Mouse (Mus musculus) MEL-GATA-1-ER (cell line): ENCODE data around the gene Sytl3.
"Not testable (repeated sequence)": the region's sequence is repeated elsewhere in the genome, so short reads cannot be mapped to it uniquely, and the experiment has no call there.

Experiments
- DNase-seq: peaks from one replicate; pipeline ENCODE4 v3.0.0-alpha.2; 2012; ENCODE audit warnings: low read depth; ENCODE audit errors: extremely low read depth

Sytl3 gene

DNA sequence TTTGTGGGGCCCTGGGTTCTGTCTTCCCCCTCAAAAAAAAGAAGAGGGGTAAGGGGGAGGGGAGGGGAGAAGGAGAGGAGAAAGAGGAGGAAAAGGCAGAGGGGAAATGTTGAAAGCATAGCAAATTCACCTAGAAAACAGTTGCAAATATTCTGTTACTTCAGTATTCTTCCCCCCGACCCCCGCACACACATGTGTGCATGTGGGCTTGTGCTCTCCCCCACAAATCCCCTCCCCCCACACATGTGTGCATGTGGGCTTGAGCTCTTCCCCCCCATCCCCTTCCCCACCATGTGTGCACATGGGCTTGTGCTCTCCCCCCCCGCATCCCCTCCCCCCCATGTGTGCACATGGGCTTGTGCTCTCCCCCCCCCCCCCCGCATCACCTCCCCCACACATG, 30.5 kb downstream of the Sytl3 start:
- not testable (repeated sequence) for DNase-seq

DNA sequence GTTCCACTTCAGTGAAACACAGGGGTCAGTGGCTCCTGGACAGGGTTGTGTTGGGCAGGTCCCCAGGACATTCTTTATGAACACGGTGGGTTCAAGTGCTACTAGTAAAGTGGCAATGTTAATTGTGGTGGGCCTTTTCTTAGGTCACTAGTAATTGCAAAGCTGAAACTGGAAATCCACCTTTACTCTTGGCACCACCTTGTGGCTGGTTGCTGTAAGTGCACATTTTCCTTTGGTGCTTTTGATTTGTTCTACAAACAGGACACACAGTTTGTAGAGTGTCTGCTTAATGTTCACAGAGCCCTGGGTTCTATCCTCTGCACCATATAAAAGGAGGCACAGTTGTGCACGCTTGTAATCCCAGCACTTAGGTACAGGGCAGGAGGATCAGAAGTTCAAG, 32.7 kb downstream of the Sytl3 start:
- peak; percentile 43 for DNase-seq

DNA sequence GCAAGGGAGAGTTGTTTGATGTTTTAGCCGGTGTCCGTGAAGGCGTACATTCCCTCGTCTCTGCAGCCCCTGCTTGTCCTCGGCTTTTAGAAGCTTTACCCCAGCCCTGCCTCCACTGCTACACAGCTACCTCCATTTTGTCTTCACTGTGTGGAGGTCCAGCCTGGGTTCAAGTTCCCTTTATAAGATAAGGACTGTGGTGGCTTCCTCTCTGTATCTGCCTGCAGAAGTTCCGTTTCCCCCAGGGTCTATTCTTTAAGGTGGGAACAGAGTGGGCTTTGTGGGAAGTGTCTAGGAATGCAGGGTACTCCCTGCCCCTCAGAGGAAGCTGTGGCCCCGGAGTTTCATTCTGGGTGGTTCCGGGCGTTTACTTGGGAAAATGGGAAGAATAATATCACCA, 36.8 kb downstream of the Sytl3 start:
- DNase-seq = peak; percentile 4

DNA sequence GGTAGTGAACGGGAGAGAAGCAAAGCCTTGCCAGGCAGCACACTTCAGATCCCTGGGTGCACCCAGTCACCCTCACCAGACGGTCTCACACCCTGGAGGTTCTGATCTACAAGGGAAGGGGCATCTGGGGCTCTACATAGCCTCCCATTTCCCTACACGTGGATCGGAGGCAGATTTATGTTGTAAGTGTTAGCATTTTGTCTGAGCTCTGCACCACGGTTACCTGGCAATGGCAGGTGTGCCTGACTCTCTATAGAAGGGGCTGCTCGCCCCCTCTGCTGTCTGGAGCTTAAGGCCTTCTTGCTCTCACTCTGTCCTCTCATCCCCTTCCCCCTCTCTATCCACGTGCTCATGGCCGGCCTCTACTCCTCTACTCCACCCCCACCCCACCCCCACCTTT, 37.6 kb downstream of the Sytl3 start:
- DNase-seq = not testable (repeated sequence)

DNA sequence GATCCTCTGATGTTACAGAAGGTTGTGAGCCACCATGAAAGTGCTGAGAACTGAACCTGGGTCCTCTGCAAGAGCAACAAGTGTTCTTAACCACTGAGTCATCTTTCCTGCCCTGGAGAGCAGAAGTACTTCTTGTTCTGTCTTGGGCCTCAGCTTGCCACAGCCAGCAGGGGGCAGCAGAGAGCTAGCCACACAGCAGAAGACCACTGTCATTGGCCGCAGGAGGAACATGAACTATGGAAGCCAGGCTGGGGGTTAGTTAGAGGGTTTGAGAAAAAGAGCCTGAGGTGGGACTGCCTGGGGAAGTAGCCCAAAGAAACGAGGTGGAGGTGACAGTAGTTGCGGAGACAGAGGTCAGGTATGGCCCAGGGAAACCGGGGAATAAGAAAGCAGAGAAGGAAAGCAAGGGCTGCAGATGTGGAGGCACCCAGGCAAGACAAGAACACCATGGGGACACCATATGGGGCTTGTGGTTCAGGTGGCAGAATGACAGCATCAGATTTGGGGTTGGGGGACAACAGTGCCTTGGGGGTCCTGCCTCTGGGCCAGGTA, 38.4 kb downstream of the Sytl3 start:
- peak; percentile 82 for DNase-seq

DNA sequence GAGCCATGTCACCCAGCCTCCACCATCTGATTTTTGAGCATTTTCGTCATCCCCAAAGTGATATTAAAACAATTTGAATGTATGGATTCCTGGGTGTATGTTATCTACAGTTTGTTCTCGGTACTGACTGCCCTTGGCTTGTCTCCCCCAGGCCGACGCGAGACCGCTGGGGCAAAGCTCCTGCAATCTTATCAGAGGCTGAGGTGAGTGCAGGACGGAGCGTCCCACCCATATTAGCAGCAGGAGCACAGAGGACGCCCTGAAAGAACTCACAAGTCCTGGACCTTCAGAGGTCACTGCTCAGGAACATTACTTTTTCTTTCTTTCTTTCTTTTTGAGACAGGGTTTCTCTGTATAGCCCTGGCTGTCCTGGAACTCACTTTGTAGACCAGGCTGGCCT, 40.6 kb downstream of the Sytl3 start:
- not testable (repeated sequence) for DNase-seq

DNA sequence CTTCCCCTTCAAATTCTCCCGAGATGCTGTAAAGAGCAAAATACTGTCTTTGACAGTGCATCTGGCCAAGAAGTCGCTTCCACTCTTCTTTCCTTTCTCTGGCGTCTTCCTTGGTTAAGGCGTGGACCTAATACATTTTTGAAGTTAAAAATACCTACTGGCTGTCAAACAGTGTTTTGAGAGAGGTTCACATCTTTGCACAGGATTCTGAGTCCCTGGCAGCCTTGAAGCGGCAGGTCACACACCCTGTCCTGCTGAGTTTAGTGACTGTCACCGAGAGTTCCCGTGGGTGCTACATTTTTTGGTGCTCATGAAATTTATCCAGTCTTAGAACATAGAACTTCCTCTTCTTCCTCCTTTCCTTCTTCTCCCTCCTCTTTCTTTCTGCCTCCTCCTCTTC, 41.2 kb downstream of the Sytl3 start:
- not testable (repeated sequence) for DNase-seq

DNA sequence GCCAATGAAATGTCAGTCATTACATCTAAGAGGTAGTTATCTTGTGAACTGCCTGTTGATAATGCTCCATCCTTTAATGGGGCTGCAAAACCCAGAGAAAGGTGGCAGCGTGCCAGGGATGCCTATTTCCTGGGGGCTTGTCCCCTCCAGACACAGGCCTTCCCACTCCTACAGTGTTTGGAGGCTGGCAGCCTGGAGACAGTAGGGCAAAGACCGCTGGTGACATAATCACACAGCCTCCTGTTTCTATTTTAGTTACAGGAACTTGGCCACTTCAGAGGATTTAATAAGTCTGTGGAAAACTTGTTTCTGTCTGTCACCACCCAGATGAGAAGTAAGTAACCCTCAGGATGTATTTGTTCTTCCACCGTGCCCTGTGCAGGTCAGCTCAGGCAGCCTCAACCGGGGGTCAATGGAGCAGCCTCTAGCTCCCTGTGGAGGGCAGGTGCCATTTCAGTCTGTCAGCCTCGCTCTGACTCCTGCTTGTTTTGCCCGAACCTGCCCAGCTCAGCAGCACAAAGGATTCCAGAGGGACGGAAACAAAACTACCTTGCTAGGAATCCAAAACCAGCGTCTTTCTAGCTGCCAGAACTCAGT, 43.8 kb downstream of the Sytl3 start:
- not testable (repeated sequence) for DNase-seq

DNA sequence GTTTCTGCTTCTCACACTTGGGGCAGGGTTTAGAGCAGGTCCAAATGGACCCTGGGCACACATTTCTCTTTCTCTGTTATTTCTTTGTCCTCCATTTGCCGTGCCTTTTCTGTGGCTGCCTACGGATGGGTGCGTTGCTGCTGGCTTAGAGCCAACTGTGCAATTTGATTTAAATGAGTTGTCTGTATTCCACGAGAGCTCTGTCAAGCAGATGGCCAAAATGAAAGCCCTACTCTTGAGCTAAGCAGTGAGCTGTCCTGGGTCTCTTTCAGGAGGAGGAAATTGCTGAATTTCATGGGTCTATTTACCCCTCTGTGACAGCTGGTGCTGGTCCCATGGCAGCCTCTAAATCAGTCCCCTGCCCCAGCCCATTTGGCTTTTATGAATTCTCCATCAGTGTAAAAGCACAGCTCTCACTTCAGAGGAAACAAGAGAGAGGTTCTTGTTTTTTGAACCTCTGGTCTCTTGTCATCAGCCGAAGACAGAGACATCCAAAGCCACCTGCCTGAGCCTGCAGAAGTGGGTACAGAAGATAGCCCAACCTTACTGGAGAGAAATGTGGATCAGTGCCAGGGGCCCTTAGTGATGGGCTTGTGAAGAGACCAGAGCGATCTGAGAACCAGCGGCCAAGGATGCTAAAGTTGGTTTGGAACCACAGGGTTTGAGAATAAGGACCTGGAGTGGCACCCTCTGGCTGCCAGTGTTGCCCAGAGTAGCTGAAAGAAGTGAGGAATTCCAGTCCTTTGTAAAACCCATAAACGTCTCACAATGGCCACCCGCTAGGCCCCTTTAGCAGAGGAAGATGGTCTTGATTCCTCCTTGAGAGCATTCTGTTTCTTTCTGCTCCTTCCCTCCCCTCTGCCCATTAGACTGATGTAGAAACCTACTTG, 44.7 kb downstream of the Sytl3 start:
- not testable (repeated sequence) for DNase-seq

DNA sequence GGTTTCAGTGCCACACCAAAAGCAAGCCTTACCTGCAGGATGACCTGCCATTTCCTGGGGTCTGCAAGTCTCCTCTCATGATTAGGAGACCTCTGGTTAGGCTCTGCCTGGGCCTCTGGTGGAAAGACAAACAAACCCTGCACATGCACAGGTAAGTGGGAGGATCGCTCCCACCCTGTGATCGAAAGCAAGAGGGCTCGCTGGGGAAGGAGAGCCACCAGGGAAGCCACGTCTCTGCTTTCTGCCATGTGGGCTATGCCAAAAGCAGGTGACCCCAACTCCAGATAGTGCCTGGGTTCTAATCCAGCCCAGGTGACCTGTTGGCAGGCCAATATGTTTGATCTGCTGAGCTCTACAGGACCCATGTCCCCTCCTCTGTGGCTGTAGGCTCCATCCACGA, 47.6 kb downstream of the Sytl3 start:
- DNase-seq = not testable (repeated sequence)

DNA sequence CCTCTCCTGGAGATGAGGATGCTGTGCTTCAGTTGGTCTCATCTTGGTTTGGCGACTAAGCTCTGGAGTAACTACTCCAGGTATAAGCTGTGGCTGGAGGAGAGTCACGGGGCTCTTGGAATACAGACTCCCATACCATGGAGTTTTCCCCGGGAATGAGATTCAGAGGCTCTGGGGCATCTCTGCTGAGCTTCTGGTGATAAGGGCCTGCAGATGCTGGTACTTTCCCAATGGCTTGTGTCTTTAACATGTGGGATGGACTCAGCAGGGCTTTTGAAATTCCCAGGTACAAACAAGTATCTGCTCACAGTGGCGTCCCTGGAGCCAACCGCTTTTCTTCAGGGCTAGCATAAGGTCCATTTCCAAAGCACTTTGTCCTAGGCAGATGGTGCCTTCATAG, 48.5 kb downstream of the Sytl3 start:
- DNase-seq = not testable (repeated sequence)

DNA sequence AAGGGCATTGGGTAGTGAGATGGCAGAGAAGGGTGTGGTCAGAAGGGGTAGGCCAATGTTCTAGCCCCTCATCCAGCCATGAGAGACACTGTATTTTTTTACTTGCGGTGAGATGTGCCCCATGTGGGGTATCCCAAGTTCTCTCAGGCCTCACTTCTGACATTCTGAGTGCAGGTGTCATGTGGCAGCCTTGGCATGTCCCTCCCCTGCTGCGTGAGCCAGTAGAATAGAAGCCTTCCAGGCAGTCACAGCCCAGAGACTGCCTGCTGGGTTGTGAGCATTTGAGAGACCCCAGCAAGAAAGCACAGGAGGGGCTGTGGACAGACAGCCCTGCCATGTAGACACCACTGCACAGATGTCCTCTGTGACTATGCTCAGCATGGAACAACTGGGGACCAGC, 49.3 kb downstream of the Sytl3 start:
- DNase-seq = not testable (repeated sequence)

DNA sequence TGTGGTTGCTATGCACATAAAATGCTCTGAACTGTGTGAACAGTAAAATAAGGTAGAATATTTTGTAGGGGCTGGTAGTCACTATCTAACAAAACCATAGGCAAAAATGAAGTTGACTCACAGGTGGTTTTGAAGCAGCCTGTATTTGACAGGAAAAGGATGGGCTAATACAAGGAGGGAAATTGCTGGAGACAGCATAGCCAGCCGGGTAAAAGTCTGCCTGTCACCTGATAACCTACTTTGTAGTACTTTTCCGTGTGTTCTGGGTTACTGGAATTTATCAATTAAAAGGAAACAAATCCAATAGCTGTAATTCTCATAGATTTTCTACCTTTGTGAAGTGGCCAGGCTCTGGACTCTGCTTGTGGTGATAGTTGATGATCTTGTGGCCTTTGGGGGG, 54.6 kb downstream of the Sytl3 start:
- not testable (repeated sequence) for DNase-seq

DNA sequence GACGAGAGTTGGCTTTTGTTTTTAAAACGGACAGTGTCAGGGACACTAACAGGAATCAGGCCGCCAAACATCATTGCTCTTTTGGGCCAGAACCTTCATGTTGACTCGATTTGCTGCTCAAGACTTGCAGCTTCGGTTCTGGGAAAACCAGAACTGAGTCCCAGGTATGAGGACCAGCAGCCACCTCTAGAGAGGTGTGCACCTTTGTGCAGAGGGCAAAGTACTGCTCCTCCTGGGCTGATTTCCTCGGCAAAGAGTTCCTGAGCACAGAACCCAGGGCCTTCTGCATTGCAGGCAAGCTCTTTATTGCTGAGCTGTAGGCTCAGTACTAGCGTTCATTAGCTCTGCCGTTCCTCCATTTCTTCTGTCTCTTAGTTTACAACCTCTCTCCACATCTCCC, 55.1 kb downstream of the Sytl3 start:
- DNase-seq = not testable (repeated sequence)

DNA sequence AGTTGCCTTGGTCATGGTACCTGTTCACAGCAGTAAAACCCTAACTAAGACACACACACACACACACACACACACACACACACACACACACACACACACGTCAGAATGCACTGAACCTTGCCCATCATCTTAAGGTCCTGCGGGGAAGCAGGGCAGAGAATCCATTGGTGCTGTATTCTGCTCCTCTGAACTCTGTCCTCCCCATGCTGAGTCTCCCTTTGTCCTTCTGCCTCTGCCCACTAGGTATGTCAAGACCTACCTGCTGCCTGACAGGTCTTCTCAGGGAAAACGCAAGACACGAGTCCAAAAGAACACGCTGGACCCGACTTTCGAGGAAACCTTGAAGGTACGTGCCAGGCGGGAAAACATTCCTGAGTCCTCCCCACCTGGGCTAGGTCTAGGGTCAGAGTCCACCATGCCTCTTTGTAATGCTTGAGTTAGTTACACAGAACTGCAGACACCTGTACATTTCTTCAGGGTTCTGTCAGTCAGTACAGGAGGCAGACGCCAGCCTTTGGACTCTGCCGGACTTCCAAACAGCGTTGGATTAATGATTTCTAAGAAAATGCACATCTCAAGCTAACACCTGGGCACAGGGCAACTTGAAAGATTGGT, 69.2 kb downstream of the Sytl3 start:
- DNase-seq = no peak

DNA sequence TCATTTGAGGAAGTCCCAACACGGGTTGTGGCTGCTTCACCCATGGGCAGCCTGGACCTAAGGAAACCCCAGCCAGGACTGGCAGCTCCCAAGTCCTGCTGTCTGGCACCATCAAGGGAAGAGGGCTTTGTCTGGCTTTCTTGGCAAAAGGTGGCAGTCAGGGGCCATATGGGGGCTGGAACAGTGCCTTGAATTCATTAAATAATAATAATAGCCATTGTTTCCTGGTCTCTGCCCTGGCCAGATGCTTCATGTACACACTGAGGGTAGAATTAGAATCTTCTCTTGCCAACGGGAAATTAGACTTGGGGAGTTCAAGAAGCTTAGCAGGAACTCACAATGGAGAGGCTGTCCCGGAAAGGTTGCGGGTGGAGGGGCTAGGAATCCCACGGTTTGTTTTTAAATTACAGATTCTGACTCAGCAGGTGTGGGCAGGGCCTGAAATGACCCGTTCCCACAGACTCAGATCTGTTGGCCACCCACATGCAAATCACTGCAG, 70.4 kb downstream of the Sytl3 start:
- no peak for DNase-seq

DNA sequence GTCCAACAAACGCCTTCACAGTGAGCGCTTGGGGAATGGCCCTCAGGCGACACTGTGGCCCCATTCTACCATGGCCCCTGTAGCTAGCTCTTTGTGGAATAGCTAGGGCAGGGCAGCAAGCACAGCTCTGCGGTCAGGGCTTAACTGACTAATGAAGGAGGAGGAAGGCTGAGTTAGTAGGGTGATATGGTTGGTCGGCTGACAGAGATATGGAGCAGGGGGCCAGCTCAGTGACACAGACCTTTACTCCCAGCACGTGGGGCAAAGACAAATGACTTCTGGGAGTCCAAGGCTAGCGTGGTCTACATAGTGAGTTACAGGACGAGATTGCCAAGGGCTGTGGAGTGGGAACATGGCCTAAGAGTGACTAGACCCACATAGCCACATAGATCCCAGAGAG, 72.2 kb downstream of the Sytl3 start:
- DNase-seq = no peak

DNA sequence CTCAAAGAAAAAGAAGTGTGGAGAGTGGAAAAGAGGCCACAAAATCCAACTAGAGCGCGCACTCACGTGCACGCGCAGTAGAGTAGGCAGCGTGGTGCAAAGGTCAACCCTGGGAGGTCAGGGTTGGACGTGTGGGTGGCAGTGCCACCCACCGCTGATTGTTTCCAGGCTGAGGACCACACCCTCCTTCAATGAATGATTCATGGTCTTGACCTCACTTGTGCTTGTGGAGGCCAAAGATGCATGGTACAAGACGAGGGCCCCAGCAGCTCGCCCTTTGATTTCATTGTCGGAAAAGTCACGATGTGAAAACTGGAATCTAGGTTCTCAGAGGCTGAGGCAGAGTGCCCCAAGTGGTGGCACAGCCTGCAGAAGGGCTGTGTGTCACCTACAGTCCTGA, 72.7 kb downstream of the Sytl3 start:
- no peak for DNase-seq

DNA sequence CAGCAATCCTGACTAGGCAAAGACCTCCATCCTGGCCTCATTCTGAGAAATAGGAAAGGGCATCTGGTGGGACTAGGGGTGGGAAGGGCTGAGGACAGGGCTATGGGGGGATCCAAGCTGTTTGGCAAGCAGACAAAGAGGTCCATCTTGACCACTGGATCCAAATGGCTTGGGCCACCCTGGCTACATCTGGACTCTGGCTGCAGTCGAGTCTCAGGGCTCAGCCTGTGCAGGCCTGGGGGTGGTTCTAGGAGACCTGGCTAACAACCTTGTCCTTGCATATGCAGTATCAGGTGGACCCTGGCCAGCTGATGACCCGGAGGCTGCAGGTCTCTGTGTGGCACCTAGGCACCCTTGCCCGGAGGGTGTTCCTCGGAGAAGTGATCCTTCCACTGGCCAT, 73.8 kb downstream of the Sytl3 start:
- no peak for DNase-seq

DNA sequence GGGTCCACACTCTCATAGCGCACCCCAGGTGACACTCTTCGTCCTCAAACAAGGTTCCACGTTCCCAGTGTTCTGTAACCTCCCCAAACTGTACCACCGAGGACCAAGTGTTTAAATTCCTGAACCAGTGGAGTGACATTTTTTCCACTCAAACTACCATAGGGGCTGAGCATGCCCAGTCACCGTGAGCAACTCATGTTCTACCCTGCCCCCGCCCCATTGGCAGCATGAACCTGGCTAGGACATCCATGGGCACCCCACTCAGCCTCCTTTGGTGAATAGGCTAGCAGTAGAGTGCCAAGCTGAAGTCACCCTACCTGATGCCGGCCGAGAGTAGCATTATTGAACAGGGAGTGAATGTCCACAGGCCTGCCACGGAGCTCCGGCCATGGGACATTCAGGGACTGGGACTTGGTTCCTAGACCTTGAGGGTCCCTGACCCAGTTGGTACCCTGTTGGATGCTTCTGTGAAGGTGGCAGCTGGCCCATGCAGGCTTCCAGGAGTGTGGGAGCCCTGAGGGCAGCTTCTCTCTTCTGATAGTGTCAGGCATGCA, 74.5 kb downstream of the Sytl3 start:
- no peak for DNase-seq

DNA sequence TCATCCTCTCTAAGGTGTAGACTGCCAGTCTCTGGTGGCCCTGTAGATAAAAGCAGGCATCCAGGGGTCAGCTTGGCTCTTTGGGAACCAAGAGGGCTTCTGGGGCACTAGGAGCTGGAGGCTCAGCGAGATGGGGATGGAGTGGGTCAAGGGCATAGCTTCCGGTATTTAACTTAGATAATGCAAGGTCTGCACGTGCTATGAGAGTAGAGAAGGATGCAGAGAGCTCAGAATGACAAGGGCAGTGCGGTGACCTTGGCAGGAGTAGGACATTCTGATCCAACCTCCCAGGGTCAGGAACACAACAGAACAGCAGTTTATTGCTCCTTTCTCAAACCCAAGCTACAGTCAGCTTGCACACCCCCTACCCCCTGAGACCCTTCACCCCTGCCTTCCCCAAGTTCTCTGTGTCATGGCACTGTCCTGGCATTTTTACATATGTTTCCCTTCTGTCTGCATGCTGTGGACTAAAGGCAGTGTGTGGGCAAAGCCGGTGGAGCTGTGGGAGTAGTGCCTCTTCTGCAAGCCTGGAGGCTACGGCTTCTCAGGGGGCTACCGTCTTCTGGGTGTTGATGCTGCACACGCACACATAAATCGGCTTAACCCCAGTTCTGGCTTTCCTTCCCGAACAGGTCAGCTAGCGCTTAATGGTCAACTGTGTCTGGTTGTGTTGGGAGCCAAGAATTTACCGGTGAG, 76.0 kb downstream of the Sytl3 start:
- DNase-seq = no peak
